Mouse (Mus musculus) embryo, embryonic 9.5 days (tissue): Measurements from ENCODE around the gene Itpr1.

ENCODE experiments used
- DNase-seq: peaks from one replicate; pipeline ENCODE4 v3.0.0-alpha.2; 2017; ENCODE audit errors: extremely low spot score

Itpr1 gene

GRCm38 (mm10) chr6:108512994-108513393 is 300.1 kb downstream of the Itpr1 start:
- DNase-seq: no peak

- DNase-seq: no peak
Observed at GRCm38 (mm10) chr6:108516248-108516647, 303.4 kb downstream of the Itpr1 start.

GRCm38 (mm10) chr6:108517241-108517981 is 304.5 kb downstream of the Itpr1 start:
- DNase-seq: no peak

DNA sequence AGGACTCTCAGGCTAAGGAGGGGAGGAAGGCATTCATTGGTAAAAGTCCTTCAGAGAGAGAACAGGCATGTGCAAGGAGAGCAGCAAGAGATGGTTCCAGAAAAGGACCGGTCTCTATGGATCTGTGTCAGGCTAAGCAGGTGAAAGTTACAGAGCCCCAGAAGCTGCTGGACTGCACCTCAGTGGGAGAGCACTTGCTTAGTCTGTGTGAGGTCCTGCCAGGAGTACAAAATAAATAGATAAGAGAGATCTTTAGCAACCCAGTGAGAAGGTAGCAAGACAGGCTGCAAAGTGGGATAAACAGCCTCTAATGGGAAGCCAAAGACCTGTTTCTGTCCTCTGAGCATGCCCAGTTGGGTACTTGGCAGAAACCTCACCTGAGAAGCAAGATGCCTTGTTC is 305.1 kb downstream of the Itpr1 start:
- no peak for DNase-seq

- DNase-seq: no peak
Observed at GRCm38 (mm10) chr6:108518552-108518951, 305.7 kb downstream of the Itpr1 start.

GRCm38 (mm10) chr6:108519327-108519726 is 306.4 kb downstream of the Itpr1 start:
- DNase-seq: no peak

GRCm38 (mm10) chr6:108523956-108524616 is 311.2 kb downstream of the Itpr1 start:
- no peak for DNase-seq

DNA sequence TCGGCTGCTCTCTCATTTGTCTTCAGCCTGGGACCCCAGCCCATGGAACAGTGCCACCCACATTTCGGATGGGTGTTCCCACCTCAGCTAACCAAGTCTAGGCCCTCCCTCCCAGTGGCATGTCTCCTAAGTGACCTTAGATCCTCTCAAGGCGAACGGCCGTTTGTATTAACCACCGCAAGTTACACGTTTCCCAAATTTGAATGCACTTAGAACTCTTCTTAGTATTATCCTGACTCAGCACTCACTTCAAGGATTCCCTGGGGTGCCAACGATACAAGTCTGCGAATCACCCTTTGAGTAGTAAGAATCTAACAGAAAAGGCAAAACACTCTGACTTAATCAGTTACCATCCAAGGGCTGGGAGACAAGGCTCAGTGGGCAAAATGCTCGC is 311.7 kb downstream of the Itpr1 start:
- no peak for DNase-seq

DNA sequence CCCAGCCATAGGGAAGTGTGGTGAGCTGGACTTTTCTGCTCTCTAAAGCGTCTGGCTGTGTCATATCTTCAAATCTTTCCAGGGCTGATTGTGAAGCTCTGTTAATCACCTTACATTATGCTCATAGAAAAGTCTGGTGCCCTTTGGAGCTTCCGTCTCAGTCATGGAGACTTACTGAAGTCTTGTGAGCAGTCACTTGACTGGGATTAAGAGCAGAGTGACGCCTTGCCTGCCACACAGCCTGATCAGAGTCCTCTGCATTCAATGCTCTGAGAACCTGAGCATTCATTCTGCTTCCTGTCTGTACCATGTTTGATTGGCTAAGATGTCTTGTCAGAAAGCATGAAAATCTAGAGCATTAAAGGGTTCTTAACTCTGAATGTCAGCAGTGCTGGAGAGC is 314.7 kb downstream of the Itpr1 start:
- no peak for DNase-seq

DNA sequence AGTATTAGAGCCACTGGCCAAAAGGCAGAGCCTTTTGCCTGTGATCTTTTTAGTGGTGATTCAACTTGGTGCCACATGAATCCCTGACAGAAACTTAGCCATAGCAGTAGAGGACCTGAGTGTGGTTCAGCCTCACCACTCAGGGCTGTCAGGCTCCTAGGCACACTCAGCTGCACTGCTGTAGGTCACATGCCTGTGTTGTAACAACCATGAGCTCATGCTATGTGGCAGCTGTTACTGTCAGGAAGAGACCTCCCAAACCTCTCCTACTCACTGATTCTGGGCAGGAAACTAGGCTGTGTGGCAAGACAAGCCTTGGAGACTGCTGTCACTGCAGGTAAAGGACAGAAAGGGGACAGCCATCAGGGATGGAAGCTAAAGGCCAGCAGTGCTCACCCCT is 315.1 kb downstream of the Itpr1 start:
- no peak for DNase-seq

- DNase-seq: no peak
Observed at GRCm38 (mm10) chr6:108529150-108529549, 316.3 kb downstream of the Itpr1 start.

- DNase-seq: no peak
Observed at GRCm38 (mm10) chr6:108530781-108531323, 318.0 kb downstream of the Itpr1 start.

- DNase-seq: no peak
Observed at GRCm38 (mm10) chr6:108531324-108532311, 318.7 kb downstream of the Itpr1 start.

DNA sequence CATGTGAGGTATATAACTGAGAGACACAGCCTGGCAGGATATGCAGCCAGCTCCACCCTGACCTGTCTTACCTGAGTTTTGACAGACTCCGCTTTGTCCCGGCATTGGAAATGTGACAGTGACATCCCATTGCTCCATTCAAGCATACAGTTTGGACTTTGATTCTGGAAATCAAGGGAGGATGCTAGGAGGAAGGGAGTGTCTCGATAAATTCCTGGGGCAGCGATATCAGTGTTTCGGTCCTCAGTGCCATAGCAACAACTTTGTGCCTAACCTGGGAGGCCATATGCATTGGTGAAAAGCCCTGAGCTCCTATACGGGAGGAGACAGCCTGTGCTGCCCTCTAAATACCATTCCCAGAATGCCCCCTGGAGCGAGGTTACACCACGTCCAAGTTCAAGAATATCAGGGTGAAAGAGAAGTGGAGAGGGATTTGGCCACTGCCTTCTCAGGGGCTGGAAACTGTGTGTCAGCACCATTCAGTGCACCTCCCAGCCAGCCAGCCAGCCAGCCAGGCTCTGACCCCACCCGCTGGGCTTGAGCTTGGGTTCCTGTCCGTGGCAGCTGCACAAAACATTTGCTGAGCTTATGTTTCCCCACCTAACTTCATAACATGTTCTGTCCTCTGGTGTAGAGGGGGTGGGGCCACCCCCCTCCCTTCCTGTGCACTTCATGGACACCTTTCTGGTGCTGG is 319.7 kb downstream of the Itpr1 start:
- DNase-seq: no peak

- no peak for DNase-seq
Observed at GRCm38 (mm10) chr6:108534139-108534538, 321.2 kb downstream of the Itpr1 start.

DNA sequence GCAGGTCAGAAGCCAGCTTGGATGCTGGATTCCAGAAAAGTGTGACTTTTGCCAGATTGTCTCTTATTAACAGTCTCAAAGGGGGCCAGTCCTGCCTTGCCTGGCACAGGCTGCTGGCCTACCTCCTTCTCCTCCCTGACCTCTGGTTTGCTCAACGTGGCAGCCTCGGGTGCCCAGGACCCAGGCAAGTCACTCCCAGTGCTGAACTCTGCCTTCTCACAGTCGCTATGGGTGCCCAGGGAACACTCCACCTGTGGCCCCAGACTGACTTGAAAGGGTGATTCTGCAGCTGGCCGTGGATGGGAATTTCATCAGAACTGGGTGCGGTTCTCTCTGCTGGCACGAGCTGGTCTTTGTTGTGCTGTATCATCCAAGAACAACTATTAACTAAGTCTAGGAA is 321.7 kb downstream of the Itpr1 start:
- no peak for DNase-seq

GRCm38 (mm10) chr6:108535309-108535708 is 322.4 kb downstream of the Itpr1 start:
- no peak for DNase-seq

- DNase-seq: no peak
Observed at GRCm38 (mm10) chr6:108536546-108537317, 323.8 kb downstream of the Itpr1 start.

- DNase-seq: no peak
Observed at GRCm38 (mm10) chr6:108538406-108538805, 325.5 kb downstream of the Itpr1 start.

GRCm38 (mm10) chr6:108540441-108540840 is 327.5 kb downstream of the Itpr1 start:
- no peak for DNase-seq

GRCm38 (mm10) chr6:108544917-108545316 is 332.0 kb downstream of the Itpr1 start:
- no peak for DNase-seq
